Mouse (Mus musculus) frontal cortex, postnatal 10 days (tissue): Measurements from ENCODE around the gene Cdh22.

ENCODE experiments used
- DNase-seq, 2 experiments: peaks; one replicate each; pipeline ENCODE4 v3.0.0; 2022; ENCODE audit warnings: low spot score in 2 of 2, mixed read lengths in 1 of 2

The Cdh22 gene

DNA sequence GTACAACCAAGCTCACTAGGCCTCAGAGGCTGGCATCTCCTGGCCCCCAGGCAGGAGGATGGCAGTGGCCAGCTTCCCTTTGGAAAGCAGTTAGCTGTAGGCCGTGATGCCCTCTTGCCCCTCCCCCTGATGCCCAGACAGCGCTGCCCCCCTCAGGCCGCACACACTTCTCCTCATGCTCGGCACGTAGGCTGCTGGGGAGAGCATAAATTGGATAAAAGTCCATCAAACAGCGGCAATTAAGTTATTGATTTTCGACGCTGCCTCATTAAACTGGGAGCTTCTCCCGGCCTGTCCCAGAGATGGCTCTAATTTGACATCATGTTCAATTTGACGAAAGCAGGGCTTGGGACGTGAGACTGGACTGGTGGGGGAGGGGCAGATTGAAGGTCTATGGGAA, 76.8 kb downstream of the Cdh22 start:
- no peak for DNase-seq

DNA sequence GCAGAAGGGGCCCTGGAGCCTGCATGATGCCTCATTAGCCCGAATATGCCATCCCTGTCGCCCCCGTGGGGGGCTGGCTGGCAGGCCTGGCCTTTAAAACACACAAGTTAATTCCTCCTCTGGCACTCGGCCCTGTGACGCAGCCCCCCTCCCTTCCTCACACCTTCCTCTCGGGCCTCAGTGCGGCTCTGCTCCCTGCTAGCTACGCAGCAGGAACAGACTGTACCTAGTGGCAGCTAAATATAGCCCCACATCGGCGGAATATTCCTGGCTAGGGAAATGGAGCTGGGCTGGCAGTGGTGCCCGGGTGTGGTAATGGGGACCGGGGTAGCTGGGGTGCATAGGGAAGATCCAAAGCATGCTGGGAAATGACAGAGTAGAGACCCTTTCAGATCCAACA, 81.6 kb downstream of the Cdh22 start:
- peak; percentile 31 to 48 for DNase-seq

DNA sequence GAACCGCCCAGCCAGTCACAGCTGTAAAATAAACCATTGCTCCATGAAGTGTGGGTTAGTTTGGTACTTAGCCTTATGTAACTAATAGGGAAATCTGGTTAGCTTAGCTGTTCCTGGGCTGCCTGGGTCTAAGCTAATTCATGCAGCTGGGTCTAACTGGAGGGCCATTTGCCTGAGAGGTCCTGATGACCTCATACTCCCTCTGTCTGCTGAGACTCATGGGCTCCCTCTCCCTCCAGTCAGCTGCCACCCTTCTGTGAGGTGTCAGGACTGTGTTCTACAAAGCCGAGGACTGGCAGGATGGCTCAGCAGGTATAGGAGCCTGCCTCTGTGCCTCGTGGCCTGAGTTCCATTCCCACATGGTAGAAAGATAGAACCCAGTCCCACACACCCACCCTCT, 84.9 kb downstream of the Cdh22 start:
- no peak for DNase-seq

DNA sequence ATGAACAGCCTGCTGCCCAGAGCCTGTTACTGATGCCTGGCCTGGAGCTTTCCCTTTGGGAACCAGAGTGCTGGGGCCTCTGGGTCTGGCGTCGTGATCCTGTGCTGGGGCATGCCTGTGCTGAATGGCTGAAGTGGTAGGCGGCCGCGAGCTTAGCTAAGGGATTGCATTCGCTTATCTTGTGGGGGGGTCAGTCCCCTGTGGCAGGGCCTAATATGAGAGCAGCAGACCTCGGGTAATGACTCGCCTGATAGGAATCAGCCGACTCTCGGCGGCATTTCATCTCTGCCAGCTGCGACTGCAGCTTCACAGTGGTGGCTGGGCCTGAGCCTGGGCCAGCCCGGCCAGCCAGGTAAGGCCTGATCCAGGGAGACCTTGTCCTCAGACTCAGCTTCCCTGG, 88.8 kb downstream of the Cdh22 start:
- no peak for DNase-seq

DNA sequence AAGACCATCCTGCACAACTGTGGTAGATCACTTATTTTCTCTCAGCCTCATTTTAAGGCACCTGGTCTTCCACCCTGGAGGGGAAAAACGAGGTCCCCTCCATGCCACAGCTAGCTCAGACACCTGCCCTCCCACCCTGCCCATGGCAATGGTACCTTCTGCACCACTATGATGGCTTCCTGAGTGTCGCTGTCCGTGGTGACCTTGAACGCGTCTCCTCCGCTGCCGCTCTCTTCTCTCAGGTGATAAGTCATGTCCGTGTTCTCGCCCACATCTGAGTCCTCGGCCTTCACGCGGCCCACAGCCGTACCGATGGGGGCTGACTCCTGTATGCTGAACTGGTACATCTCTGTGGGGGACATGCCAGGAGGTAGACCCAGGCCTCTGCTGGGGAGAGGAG, 91.2 kb downstream of the Cdh22 start:
- DNase-seq, result no peak

DNA sequence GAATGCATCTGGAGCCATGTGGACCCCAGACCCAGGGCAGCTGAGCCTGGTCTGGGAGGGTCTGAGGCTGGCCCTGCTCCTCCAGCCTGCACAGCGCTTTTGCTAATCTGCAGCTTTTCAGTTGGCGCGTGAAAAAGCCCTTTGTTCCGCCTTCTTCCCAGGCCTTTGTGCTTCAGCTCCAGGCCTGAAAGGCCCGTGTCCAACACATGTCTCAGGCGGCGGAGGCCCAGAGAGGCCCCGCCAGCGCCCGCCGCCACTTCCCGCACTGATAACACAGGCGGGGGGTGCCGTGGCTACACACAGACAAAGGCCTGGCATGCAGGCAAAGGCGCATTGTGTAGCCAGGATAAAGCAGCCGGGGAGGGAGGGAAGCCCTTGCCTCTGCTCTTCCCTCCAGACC, 98.6 kb downstream of the Cdh22 start:
- DNase-seq, result no peak

DNA sequence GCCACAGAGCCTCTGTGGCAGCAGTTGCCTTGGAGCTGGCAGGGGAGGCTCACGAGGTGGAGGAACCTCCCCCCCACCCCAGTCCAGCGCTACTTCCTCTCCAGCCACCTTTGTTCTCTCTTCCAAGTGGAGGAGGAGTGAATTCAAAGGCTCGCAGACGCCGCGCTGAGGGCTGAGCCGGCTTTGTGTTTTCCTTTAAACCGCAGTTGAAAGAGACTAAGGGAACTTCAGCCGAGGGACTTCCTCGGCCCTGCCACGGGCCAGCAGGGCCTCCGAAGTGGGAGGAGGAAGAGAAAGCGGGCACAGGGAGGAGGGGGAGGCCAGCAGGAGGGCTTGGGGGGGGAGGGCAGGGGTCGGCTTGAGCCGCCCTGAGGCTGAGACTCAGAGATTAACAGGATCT, 101.1 kb downstream of the Cdh22 start:
- no peak for DNase-seq

DNA sequence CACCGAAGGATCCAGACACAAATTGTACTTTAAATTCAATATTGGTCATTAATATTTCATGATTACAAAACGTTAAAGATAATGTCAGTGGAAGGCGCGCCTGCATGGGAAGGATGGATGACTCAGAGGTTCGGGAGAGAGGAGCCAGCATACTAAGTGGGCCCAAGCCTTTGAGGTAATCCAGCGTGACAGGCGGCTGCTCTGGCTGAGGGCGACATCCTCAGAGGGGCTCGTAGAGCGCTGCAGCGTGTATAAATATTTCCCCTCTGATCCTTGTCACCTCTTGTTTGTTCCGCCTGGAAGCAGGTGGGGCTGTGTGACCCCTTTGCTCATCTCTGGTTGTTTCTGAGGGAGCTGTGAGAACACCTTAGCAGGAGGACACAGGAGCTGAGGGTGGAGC, 103.2 kb downstream of the Cdh22 start:
- no peak for DNase-seq

DNA sequence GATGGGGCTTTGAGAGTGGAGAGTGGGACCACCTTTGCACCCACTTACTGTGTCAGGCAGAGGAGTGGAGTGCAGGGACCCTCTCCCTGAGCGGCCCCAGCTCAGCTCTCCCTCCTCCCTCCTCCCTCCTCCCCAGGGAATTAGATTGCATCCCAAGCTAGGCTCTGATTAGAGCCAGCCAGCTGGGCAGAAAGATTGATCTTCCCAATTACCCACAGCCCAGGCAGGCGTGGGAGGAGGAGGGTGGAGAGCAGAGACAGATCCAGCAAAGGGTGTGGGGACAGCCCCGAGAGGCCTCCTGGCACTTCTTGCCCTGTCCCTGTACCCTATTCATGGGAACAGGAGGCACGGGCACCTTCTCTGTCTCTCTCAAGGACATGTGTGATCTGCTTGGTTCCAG, 105.5 kb downstream of the Cdh22 start:
- DNase-seq, result no peak

DNA sequence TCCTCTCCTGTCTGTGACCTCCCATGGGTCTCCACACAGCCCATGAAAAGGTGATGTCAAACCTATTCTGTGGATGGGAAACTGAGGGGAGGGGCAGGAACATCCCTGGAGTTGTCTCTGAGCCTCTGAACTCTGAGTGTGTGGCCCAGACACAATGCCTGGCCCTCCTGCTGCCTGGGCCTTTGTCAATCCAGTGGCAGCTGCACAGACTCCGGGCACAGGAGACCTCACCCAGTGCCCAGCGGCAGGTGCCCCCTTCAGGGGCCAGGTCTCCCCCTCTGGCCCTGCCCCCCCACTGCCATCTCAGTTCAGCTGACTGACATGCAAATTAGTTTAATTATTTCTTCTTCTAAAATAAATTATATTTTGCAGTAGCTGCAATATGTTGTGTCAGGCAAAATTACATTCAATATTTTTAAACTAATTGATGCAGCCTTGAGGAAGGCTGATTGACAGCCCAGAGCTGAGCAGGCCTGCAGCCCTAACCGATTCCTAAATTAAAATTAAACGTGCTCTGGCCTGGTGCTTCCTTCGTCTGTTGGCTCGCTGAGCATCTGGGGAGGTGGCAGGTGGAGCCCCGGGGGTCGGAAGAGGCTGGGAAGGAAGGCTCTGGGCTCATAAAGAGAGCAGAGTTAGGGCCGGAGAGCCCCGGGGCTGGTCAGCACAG, 107.6 kb downstream of the Cdh22 start:
- DNase-seq, result no peak

DNA sequence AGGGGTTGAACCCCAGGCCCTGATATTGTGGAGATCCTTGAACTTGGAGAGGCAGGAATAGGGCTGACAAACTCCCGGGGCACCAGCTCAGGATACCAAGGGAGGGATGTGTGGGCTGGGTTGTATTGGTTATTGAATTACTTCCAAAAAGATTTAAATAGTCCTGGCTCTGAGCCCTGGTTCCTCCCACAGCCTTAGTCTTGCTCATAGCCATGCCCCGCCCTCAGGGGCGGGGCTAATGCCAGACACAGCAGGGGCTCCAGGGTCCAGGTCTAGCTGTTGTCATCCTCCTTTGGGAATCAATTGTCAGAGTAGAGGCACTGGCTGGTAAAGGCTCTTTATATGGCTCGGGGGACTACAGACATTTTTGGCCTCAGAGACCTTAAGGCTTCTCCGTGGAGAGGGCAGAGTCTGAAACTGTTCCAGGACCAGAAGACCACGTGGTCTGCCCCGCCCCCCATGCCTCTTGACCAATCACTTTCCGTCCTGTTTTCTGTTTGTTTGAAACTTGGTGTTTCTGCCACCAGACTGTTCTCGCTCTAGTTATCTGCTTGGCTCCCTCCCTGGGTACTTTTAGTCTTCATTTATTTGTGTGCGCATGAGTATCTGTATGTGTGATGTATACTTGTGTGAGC, 113.3 kb downstream of the Cdh22 start:
- peak in 1 of 2 experiments; percentile 42 for DNase-seq

DNA sequence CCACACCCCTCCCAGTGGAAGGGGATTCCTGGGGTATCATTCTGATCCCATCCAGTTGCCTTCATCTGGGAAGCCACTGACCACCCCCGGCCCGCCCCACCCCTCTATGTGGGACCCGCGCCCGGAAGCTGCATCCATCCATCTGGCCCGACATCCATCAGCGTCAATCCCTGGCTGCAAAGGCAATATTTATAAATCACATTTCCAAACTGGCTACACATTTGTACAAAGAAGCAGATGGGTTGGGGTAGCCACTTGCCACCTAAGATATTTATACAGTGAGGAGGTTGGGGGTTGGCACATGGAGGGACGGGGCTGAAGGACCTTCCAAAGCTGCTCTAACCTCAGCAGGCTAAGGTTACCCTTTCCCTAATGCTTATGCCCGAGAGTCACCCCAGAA, 113.9 kb downstream of the Cdh22 start:
- no peak for DNase-seq

DNA sequence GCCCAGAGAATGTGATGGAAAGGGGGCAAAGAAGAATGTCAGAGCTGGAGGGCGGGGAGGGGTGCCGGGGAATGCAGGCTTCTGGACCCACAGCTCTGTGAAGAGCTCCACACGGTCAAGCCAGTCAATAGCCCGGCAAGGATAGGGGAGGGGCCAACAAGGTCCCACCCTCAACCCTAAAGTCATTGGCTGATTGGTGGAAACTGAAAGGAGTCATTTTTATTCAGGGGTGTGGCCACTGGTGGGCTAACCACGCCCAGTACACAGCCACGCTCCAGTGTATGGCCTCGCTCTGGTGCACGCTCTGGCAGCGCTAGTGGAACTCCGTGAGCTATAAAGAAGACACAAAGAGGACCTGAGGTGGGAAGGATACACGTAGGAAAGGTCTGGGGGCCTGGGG, 120.9 kb downstream of the Cdh22 start:
- no peak for DNase-seq

DNA sequence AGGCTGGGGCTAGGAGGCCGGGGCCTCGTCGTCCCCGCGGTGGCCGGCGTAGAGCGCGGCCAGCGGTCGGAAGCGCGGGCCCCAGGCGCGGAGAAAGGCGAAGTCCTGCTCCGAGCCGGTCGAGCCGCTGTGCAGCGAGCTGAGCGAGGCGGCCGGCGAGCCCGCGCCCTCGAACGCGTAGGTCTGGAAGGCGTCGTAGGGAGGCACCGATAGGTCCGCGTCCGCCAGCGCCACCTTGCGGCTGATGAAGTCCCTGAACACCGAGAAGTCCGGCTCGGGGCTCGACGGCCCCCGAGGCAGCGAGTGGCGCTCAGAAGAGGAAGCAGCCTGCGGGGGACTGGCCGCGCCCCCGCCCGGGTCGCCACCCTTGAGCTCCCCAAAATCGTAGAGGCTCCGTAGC, 122.5 kb downstream of the Cdh22 start:
- DNase-seq, result peak in 1 of 2 experiments; percentile 68

DNA sequence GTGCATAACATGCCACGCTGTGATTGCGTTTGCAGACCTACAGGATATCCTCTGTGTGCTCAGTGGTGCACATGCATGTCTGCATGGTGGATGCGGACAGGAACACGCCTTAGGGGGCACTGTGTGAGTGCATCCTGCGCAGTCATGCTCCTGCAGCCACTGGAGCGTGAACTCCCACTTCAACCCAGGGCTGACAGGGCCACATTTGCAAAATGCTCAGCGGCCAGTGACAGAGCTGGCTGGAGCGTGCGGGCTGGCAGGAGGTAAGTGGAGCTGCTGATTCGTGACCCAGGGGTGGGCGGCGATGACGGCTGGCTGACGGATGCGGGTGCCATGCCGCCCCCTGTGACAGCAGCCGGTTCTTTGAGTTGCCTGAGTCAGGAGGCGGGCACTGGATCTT, 128.1 kb downstream of the Cdh22 start:
- no peak for DNase-seq

DNA sequence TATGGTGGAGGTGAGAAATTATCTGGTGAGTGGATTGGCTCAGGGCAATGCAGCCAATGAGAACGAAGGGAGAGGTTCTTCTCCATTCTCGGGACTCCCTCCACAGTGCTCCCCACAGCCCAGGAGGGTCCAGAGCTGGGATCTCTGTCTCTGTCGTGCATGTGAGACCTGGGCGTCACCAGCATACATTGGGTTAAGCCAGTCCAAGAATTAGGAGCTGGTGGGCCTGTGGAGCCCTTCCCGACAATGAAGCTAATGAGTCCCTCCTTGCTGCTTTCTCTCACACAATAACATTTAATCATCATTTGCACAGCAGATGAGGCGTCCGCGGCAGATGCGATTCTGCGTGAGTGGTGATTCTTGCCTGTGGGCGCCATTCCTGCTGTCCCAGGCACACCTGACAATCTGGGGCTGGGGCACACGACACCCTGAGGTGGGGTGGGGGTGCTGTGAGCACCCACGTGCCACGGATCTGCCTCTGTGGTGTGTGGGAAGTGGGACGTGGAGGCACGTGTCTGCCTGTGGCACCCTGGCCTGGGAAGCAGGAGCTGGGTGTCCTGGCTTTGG, 129.1 kb downstream of the Cdh22 start:
- DNase-seq, result no peak

DNA sequence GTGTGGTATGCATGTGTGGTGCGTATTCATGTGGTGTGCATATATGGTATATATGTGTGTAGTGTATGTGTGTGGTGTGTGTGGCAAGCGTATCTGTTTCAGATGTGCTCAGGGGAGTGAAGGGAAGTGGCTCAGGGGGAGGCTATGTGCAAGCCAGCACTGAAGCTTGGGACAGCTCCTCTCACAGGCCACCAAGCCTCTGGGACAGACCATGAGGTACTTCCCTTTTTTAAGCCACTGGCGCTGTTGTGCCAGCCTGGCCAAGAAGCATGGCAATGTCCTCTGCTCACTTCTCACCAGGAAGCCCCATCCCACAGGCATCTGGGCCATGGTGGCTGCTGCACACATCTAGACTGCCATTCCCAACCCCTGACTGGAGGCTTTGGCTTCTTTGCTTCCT, 131.7 kb downstream of the Cdh22 start:
- DNase-seq, result no peak

DNA sequence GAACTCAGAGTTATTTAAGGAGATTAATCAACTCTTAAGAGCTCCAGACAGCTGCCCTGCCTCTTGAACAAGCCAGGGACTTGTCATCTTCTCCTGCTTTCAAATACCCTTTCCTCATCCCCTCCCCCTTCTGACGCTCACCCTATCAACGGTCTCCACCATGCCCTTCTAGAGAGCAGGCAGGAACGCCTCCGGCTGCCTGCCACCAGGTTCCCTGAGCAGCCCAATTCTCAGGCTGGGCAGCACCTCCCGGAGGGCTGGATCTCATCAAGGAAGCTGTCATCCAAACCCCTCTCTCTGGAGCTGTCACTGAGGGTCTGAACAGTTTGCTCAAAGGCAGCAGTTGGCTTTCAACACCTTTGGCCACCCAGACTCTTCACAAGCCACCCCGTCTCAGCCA, 133.9 kb downstream of the Cdh22 start:
- no peak for DNase-seq

DNA sequence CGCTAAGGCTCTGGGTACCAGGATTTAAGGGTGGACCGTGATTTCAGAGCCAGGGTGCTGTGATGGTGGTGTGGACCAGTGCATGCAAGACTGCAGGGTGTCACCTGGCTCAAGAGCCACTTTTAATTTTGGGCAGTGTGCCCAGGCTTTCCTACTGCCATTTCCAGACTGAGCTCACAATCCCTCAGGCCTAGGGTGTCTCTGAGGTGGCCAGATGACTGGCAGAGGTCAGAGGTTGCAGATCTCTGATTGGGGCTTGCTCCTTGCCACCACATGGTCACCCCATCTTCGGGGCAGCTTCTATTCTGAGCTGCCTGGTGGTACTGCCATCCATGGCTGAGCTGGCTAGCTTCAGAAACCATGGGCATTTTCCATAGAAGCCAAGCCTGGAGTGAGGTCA, 135.8 kb downstream of the Cdh22 start:
- no peak for DNase-seq

DNA sequence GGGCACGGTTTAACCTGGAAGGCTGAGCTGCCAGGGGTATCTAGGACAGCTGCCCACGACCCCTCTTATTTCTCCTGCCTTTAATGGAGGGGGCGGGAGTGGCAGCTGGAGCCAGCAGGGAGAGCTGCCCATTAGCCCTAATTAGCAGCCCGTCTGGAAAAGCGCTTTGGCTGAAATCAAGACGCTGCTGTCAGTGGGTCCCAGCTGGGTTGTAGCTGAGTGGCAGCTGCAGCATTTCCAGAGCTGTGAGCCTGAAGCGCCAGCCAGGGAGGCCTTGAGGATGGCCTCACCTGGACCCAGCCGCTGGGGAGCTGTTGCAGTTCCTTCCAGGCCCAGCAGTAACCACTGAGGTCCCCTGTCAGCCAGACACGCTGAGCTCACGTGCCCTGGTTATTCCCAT, 138.3 kb downstream of the Cdh22 start:
- DNase-seq, result no peak

DNA sequence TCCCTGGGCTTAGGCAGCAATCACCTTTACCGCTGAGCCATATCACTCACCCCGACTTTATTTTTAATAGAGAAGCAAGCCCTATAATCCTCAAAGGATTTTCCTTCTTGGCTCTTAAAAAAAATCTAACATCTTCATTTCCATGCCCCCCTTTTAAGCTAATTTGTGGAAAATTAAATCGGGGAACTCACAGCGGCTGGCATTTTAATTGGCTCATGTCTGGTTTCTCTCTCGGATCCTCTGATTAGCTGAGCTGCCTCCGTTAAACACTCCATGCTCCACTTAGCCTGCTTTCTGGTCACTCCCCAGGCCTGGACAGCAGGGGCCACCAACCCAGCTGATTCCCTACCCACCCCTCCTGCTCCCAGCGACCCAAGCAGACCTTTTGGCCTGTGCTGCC, 142.3 kb downstream of the Cdh22 start:
- no peak for DNase-seq

DNA sequence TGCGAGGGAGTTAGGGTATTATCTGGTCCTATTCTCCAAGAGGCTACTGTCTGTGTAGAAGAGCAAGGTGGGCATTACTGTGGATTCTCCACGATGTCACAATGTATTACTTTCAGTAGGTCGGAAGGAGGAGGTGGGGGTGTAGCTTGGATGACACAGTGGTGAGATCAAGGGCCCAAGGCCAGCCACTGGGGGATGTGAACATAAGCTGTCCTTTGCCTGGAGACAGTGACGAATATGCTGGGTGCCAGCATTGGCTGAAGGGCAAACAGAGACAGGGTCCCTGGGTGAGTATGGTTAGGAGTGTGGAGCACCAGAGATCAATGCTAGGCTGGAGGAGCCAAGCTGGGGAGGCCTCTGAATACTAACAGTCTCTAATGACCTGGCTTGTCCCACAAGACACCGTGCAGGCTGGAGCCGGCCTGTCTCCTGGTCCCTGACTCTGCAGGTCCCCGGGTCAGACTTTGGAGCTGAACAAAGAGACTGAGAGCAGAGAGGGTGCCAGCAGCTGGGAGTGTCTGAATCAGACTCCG, 143.2 kb downstream of the Cdh22 start:
- no peak for DNase-seq

DNA sequence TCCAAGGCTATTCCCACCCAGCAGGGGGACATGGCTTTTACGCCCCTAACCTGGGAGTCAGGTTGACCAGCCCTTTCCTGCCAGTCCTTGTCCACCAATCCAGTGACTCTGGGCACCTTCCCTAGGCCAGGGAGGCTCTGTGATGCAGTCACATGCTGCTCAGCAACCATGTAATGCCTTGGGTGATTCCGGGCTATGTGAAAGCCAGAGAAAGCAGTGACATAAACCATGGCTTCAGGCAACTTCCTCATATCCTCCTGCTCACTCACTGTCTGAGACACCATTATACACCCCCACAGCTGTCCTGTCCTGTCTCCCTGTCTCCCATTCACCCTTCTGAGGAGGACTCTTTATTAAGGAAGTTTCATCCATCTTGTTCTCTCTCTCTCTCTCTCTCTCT, 144.0 kb downstream of the Cdh22 start, which contains the start of gene 1700025C18Rik:
Gene 1700025C18Rik, minus strand, starts transcription at position 101 of the 400 bp plus-strand sequence.
- no peak for DNase-seq
